In the genomic region with DNA sequence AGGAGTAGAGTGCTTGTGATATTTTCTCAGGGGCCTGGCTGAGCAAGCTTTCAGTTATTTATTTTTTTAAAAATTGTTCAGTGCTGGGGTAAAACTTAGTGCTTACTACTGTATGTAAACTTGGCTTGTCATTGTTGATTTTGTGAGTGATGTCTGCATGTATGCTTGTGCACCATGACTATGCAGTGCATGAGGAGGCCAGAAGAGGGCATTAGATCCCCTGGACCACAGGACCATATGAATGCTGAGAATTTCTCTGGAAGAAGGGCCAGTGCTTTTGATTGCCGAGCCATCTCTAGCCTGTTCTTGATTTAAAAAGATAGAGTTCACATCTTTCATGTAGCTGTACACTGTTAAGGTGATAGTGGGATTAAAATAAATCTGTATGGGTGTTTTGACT, we compare ENCODE assay signal across 12 mouse cellular contexts. TPM values are rescaled to one million over a fixed set of nuclear protein-coding genes. Genes with fewer than 3 reads are reported as not detected.
DNase-seq lines count a peak whose midpoint lies in the region; ATAC-seq and TF ChIP-seq lines count a peak whose summit lies in the region.
"Had no signal": no experiment of that assay in that cellular context is flagged by ENCODE, and none has a peak within 500 bp of the region (broad histone marks: within the 10 kb centered on the region; RNA-seq: fewer than 3 reads in every experiment).

No protein-coding gene starts in this region.

- H3K4me3 ChIP-seq in kidney, postnatal 0 days (replicated peaks; ENCODE audit: low read depth, low read length), result no peak overlapping the region
- H3K4me3 ChIP-seq in embryonic facial prominence, embryonic 11.5 days (ENCODE audit: low read depth, low read length), result no peak overlapping the region
- H3K4me3 ChIP-seq in forebrain, embryonic 15.5 days, result no peak overlapping the region
- H3K4me3 ChIP-seq: neural tube, embryonic 12.5 days had no signal

- H3K4me1 ChIP-seq in kidney, postnatal 0 days (replicated peaks; ENCODE audit: insufficient read depth, low read length), result peaks cover 7% of the 10 kb centered on the region; the same call in 1 of the 2 replicates
- no peaks in the 10 kb centered on the region for H3K4me1 ChIP-seq in embryonic facial prominence, embryonic 11.5 days (ENCODE audit: control insufficient read depth, insufficient read depth, low read length)
- peaks cover 10% of the 10 kb centered on the region for H3K4me1 ChIP-seq in forebrain, embryonic 15.5 days
- H3K4me1 ChIP-seq: neural tube, embryonic 12.5 days had no signal

- ATAC-seq in kidney, postnatal 0 days (replicated peaks; ENCODE audit: low FRiP score, low read depth), result no peak
- ATAC-seq in embryonic facial prominence, embryonic 11.5 days (replicated peaks; ENCODE audit: insufficient number of reproducible peaks, low FRiP score, low TSS enrichment, low read depth), result no peak
- ATAC-seq in forebrain, embryonic 15.5 days (replicated peaks), result no peak
- ATAC-seq: inflammation-experienced regulatory T-cells, adult 6 months had no signal

- H3K9ac ChIP-seq in kidney, postnatal 0 days (ENCODE audit: low read depth, low read length), result no peak overlapping the region
- no peak overlapping the region for H3K9ac ChIP-seq in embryonic facial prominence, embryonic 11.5 days (replicated peaks; ENCODE audit: low read length)
- H3K9ac ChIP-seq in forebrain, embryonic 15.5 days (replicated peaks), result no peak overlapping the region
- H3K9ac ChIP-seq: neural tube, embryonic 12.5 days had no signal

- H3K27ac ChIP-seq in kidney, postnatal 0 days, result no peak overlapping the region
- no peak overlapping the region for H3K27ac ChIP-seq in embryonic facial prominence, embryonic 11.5 days (replicated peaks; ENCODE audit: low read depth, low read length)
- H3K27ac ChIP-seq in forebrain, embryonic 15.5 days (replicated peaks), result no peak overlapping the region
- H3K27ac ChIP-seq: neural tube, embryonic 12.5 days had no signal

- H3K4me2 ChIP-seq in kidney, postnatal 0 days (ENCODE audit: low read length), result no peak overlapping the region
- no peak overlapping the region for H3K4me2 ChIP-seq in embryonic facial prominence, embryonic 11.5 days (ENCODE audit: low read depth, low read length)
- H3K4me2 ChIP-seq in forebrain, embryonic 15.5 days (replicated peaks), result no peak overlapping the region
- H3K4me2 ChIP-seq: neural tube, embryonic 12.5 days had no signal

- TF ChIP-seq CTCF in kidney, postnatal 0 days (IDR thresholded peaks at IDR 0.05; ENCODE audit: low read depth), result peak; percentile 56

- H3K36me3 ChIP-seq in kidney, postnatal 0 days (ENCODE audit: insufficient read depth, low read length), result peaks cover 27% of the 10 kb centered on the region; the same call in 1 of the 2 replicates
- H3K36me3 ChIP-seq in embryonic facial prominence, embryonic 11.5 days (replicated peaks; ENCODE audit: control insufficient read depth, insufficient read depth, low read depth, low read length), result no peaks in the 10 kb centered on the region; the same call in 1 of the 2 replicates
- H3K36me3 ChIP-seq in forebrain, embryonic 15.5 days, result peaks cover 35% of the 10 kb centered on the region

- no peaks in the 10 kb centered on the region for H3K27me3 ChIP-seq in kidney, postnatal 0 days (ENCODE audit: insufficient read depth, low read length)
- H3K27me3 ChIP-seq in embryonic facial prominence, embryonic 11.5 days (ENCODE audit: control insufficient read depth, insufficient read depth, low read length), result no peaks in the 10 kb centered on the region
- H3K27me3 ChIP-seq in forebrain, embryonic 15.5 days, result no peaks in the 10 kb centered on the region
- H3K27me3 ChIP-seq: neural tube, embryonic 12.5 days had no signal

- H3K9me3 ChIP-seq in kidney, postnatal 0 days (replicated peaks; ENCODE audit: low read length), result no peaks in the 10 kb centered on the region
- no peaks in the 10 kb centered on the region for H3K9me3 ChIP-seq in embryonic facial prominence, embryonic 11.5 days (replicated peaks; ENCODE audit: control insufficient read depth, low read length)
- no peaks in the 10 kb centered on the region for H3K9me3 ChIP-seq in forebrain, embryonic 15.5 days
- H3K9me3 ChIP-seq: neural tube, embryonic 12.5 days had no signal

- WGBS in kidney, postnatal 0 days, result 96% methylated on average over 1 of the region's 1 CpGs
- WGBS in embryonic facial prominence, embryonic 11.5 days, result 92% methylated on average over 1 of the region's 1 CpGs
- WGBS in forebrain, embryonic 15.5 days, result 93% methylated on average over 1 of the region's 1 CpGs

- DNase-seq in kidney, postnatal 0 days (ENCODE audit: low spot score), result peak; percentile 22
- no peak for DNase-seq in kidney, postnatal 25 days
- peak; percentile 48 for DNase-seq in A20 (ENCODE audit: low read depth, low spot score)
- DNase-seq in ES-CJ7 (ENCODE audit: low read depth, low spot score), result peak; percentile 48
- DNase-seq in embryonic facial prominence, embryonic 11.5 days (ENCODE audit: low spot score), result peak; percentile 20
- no peak for DNase-seq in thymus, postnatal 25 days
- DNase-seq: gastrocnemius, postnatal 14 days; lung, postnatal 36 days had no signal

RNA-seq across cellular contexts. Expression of gene Gm5129, which starts 35.2 kb away (rescaled TPM):
- not detected in 2 replicates for polyA plus RNA-seq in kidney, postnatal 0 days (2015; fragmentation: Nextera tagmentation; extraction: Ambion mirVana)
- polyA plus RNA-seq in embryonic facial prominence, embryonic 11.5 days (2014; fragmentation: Nextera tagmentation; extraction: Ambion mirVana), result not detected in 2 replicates
- polyA plus RNA-seq in forebrain, embryonic 15.5 days (2015; fragmentation: Nextera tagmentation; extraction: Ambion mirVana), result not detected in 2 replicates
- polyA plus RNA-seq: inflammation-experienced regulatory T-cells, adult 6 months; neural tube, embryonic 12.5 days; spleen, adult 2 months had no signal

RNA-seq across cellular contexts. Expression of gene Dnajb6, which starts 35.4 kb away (rescaled TPM):
- polyA plus RNA-seq in kidney, postnatal 0 days (2015; fragmentation: Nextera tagmentation; extraction: Ambion mirVana), result 145 and 158 TPM in 2 replicates
- polyA plus RNA-seq in embryonic facial prominence, embryonic 11.5 days (2014; fragmentation: Nextera tagmentation; extraction: Ambion mirVana), result 217 and 236 TPM in 2 replicates
- 323 and 340 TPM in 2 replicates for polyA plus RNA-seq in forebrain, embryonic 15.5 days (2015; fragmentation: Nextera tagmentation; extraction: Ambion mirVana)

Comparison
In these comparisons a context has a peak if more than half of its experiments do, and no peak if none do; other contexts are left out.
1. DNase-seq: peak in kidney, postnatal 0 days (single experiment), A20 (single experiment), ES-CJ7 (single experiment) and embryonic facial prominence, embryonic 11.5 days (single experiment); none in kidney, postnatal 25 days (0 of 2) and thymus, postnatal 25 days (single experiment).